Mouse (Mus musculus): Measurements from ENCODE around the gene Chd5.

DNA sequence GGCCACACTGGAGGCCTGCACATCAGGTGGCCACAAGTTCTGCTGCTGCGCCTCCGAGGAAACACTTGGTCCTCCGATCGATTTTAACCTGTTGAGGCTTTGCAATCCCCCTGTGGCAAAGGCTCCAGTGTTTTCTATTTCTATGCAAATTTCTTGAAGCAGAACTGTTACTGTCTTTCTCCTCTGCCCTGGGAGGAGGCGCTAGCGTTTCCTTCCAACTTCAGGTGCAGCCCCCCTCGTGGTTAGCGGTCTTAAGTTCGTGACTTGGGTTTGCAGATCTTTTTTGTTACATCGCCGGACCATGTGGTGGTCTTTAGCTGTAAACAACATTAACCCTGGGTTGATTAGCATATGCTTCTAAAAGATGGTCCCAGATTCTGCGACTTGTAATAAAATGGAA lies 4.9 kb upstream of the Chd5 start:
- TF ChIP-seq CTCF (conservative IDR thresholded peaks at IDR 0.05; ENCODE audit: low read length) (no peak), NANOG (IDR thresholded peaks at IDR 0.05; ENCODE audit: borderline replicate concordance, low read length) (no peak), POU5F1 (IDR thresholded peaks at IDR 0.05; ENCODE audit: borderline replicate concordance, low read length) (no peak)

Measured in E14TG2a.4 (cell line).